In genomic region chr14:84447661-84448380, GRCm38 (mm10) we compare ENCODE assay signal across 7 mouse cellular contexts. TPM values are rescaled to one million over a fixed set of nuclear protein-coding genes. Genes with fewer than 3 reads are reported as not detected.
DNase-seq lines count a peak whose midpoint lies in the region; ATAC-seq and TF ChIP-seq lines count a peak whose summit lies in the region.

No protein-coding gene starts in this region.

- no peaks in the 10 kb centered on the region for H3K36me3 ChIP-seq in ES-Bruce4 (ENCODE audit: control insufficient read depth, insufficient read depth, low read length, poor library complexity, severe bottlenecking)
- H3K36me3 ChIP-seq in forebrain, postnatal 0 days (ENCODE audit: insufficient read depth), result no peaks in the 10 kb centered on the region
- H3K36me3 ChIP-seq in intestine, embryonic 15.5 days, result no peaks in the 10 kb centered on the region
- H3K36me3 ChIP-seq in midbrain, postnatal 0 days (ENCODE audit: insufficient read depth, low read length), result no peaks in the 10 kb centered on the region

- TF ChIP-seq POLR2A in ES-Bruce4 (IDR thresholded peaks at IDR 0.05; ENCODE audit: insufficient read depth, low read length), result no peak

- ATAC-seq in forebrain, postnatal 0 days, result 0 out of 2 replicates have a peak, but pooled peaks have one; percentile 2
- ATAC-seq in intestine, embryonic 15.5 days, result no peak
- ATAC-seq in midbrain, postnatal 0 days (ENCODE audit: low FRiP score), result no peak; the same call in 1 of the 2 replicates

- intact Hi-C loops in left cerebral cortex, postnatal 36 days (cut with DNase I), result no loop called here

- peak overlapping the region; percentile 30; the same call in 1 of the 2 replicates for H3K4me3 ChIP-seq in ES-Bruce4 (ENCODE audit: low read depth, low read length)
- H3K4me3 ChIP-seq in forebrain, postnatal 0 days (ENCODE audit: low read depth, low read length), result peak overlapping the region; percentile 57
- peak overlapping the region; percentile 50 for H3K4me3 ChIP-seq in intestine, embryonic 15.5 days (replicated peaks)
- H3K4me3 ChIP-seq in midbrain, postnatal 0 days (ENCODE audit: low read depth, low read length), result peak overlapping the region; percentile 73

- no peak for TF ChIP-seq CTCF in ES-Bruce4 (IDR thresholded peaks at IDR 0.05; ENCODE audit: low read depth, low read length)
- peak; percentile 66 for TF ChIP-seq CTCF in forebrain, postnatal 0 days (IDR thresholded peaks at IDR 0.05; ENCODE audit: low read depth)
- peak; percentile 67 for TF ChIP-seq CTCF in midbrain, postnatal 0 days (IDR thresholded peaks at IDR 0.05)

- H3K9me3 ChIP-seq in ES-Bruce4 (replicated peaks; ENCODE audit: control insufficient read depth, insufficient read depth, low read length, poor library complexity, severe bottlenecking), result no peaks in the 10 kb centered on the region
- H3K9me3 ChIP-seq in forebrain, postnatal 0 days (ENCODE audit: low read length), result no peaks in the 10 kb centered on the region
- H3K9me3 ChIP-seq in intestine, embryonic 15.5 days, result no peaks in the 10 kb centered on the region
- no peaks in the 10 kb centered on the region for H3K9me3 ChIP-seq in midbrain, postnatal 0 days (ENCODE audit: low read length)

- peaks cover 13% of the 10 kb centered on the region for H3K27me3 ChIP-seq in ES-Bruce4 (ENCODE audit: control insufficient read depth, insufficient read depth, low read length, poor library complexity, severe bottlenecking)
- H3K27me3 ChIP-seq in forebrain, postnatal 0 days (ENCODE audit: insufficient read depth, low read length), result no peaks in the 10 kb centered on the region
- H3K27me3 ChIP-seq in intestine, embryonic 15.5 days (replicated peaks), result peaks cover 38% of the 10 kb centered on the region
- no peaks in the 10 kb centered on the region for H3K27me3 ChIP-seq in midbrain, postnatal 0 days (ENCODE audit: insufficient read depth, low read length)

- no peaks in the 10 kb centered on the region for H3K4me1 ChIP-seq in ES-Bruce4 (ENCODE audit: control insufficient read depth, insufficient read depth, low read length)
- peaks cover 4% of the 10 kb centered on the region; the same call in 1 of the 2 replicates for H3K4me1 ChIP-seq in forebrain, postnatal 0 days (ENCODE audit: insufficient read depth)
- H3K4me1 ChIP-seq in intestine, embryonic 15.5 days (replicated peaks), result peaks cover 18% of the 10 kb centered on the region
- H3K4me1 ChIP-seq in midbrain, postnatal 0 days (ENCODE audit: insufficient read depth, low read length), result no peaks in the 10 kb centered on the region

- DNase-seq in R1 (ENCODE audit: low read depth, low spot score), result peak; percentile 50
- DNase-seq in forebrain, postnatal 0 days, result peak; percentile 63
- peak; percentile 51 to 58 for DNase-seq in left cerebral cortex, postnatal 36 days (ENCODE audit: low spot score in 2 of 2)
- peak; percentile 70 for DNase-seq in midbrain, postnatal 0 days (ENCODE audit: low spot score)
- DNase-seq in spleen, adult 12 weeks (ENCODE audit: low spot score), result no peak

- WGBS in forebrain, postnatal 0 days, result 3% methylated on average over 45 of the region's 45 CpGs
- 4% methylated on average over 45 of the region's 45 CpGs for WGBS in intestine, embryonic 15.5 days
- 4% methylated on average over 45 of the region's 45 CpGs for WGBS in midbrain, postnatal 0 days

- no peak overlapping the region for H3K27ac ChIP-seq in ES-Bruce4 (ENCODE audit: insufficient read depth, low read length)
- no peak overlapping the region for H3K27ac ChIP-seq in forebrain, postnatal 0 days (ENCODE audit: low read depth, low read length)
- H3K27ac ChIP-seq in intestine, embryonic 15.5 days, result no peak overlapping the region
- no peak overlapping the region for H3K27ac ChIP-seq in midbrain, postnatal 0 days (ENCODE audit: low read depth, low read length)

- H3K9ac ChIP-seq in ES-Bruce4 (ENCODE audit: low read depth, poor library complexity, severe bottlenecking), result no peak overlapping the region
- peak overlapping the region; percentile 67 for H3K9ac ChIP-seq in forebrain, postnatal 0 days
- no peak overlapping the region for H3K9ac ChIP-seq in intestine, embryonic 15.5 days
- H3K9ac ChIP-seq in midbrain, postnatal 0 days (replicated peaks; ENCODE audit: low read length, poor library complexity, severe bottlenecking), result peak overlapping the region; percentile 77

- no peak for TF ChIP-seq EP300 in ES-Bruce4 (IDR thresholded peaks at IDR 0.05; ENCODE audit: insufficient read depth, low read depth, low read length)

- peak overlapping the region; percentile 74 for H3K4me2 ChIP-seq in forebrain, postnatal 0 days (ENCODE audit: low read depth)
- H3K4me2 ChIP-seq in intestine, embryonic 15.5 days (replicated peaks), result peak overlapping the region; percentile 87
- H3K4me2 ChIP-seq in midbrain, postnatal 0 days (ENCODE audit: low read depth, low read length, poor library complexity, severe bottlenecking), result peak overlapping the region; percentile 81

RNA-seq across cellular contexts. Expression of gene Pcdh17, which starts 4.5 kb away (rescaled TPM):
- not detected in 2 replicates for polyA plus RNA-seq in ES-Bruce4 (2011; ENCODE audit: insufficient read depth, insufficient read length, low read depth, missing spikeins)
- 36.9 and 57.3 TPM in 2 replicates for total RNA-seq in forebrain, postnatal 0 days (2014; rRNA removed)
- polyA plus RNA-seq in forebrain, postnatal 0 days (2015; fragmentation: Nextera tagmentation; extraction: Ambion mirVana), result 10.9 and 23.8 TPM in 2 replicates
- 4.9 and 5.3 TPM in 2 replicates for polyA plus RNA-seq in intestine, embryonic 15.5 days (2015; fragmentation: Nextera tagmentation; extraction: Ambion mirVana)
- 10 to 100 TPM; 30.3 to 39.0 TPM for total RNA-seq in left cerebral cortex, postnatal 36 days (2021)
- total RNA-seq in midbrain, postnatal 0 days (2014; rRNA removed), result 79.3 and 81.2 TPM in 2 replicates
- 33.8 and 42.2 TPM in 2 replicates for polyA plus RNA-seq in midbrain, postnatal 0 days (2015; fragmentation: Nextera tagmentation; extraction: Ambion mirVana)

Comparison
In these comparisons a context has a peak if more than half of its experiments do, and no peak if none do; other contexts are left out.
1. H3K9ac ChIP-seq: peak in forebrain, postnatal 0 days (single experiment) and midbrain, postnatal 0 days (single experiment); none in ES-Bruce4 (single experiment) and intestine, embryonic 15.5 days (single experiment).
2. Peak in every context shown above with its lines, with median percentiles within 50 percentile points of each other: H3K4me3 ChIP-seq and H3K4me2 ChIP-seq.